Mouse (Mus musculus) MEL (cell line): Measurements from ENCODE around the gene Rps26. TPM values are rescaled to one million over a fixed set of nuclear protein-coding genes. Genes with fewer than 3 reads are reported as not detected.

ENCODE experiments used
- DNase-seq: peaks from one replicate; pipeline ENCODE4 v3.0.0; 2011; ENCODE audit warnings: low read depth, low spot score
- H3K27ac ChIP-seq: 2 replicates; pipeline ENCODE4 v1.5.1; 2012; ENCODE audit warnings: low read depth, mild to moderate bottlenecking, control low read depth, low read length, moderate library complexity; ENCODE audit not compliant: control insufficient read depth
- H3K27me3 ChIP-seq, 2 experiments: fragments of 150-350 bp in 1 of 2; sonication (generic) in 1 of 2; 2 replicates each; pipeline ENCODE4 v1.6.1; 2012; ENCODE audit warnings: low read length in 2 of 2, mild to moderate bottlenecking in 2 of 2, improper control_type of control experiment in 1 of 2, moderate library complexity in 1 of 2; ENCODE audit not compliant: insufficient read depth in 2 of 2, control insufficient read depth in 1 of 2
- H3K36me3 ChIP-seq, 2 experiments: 2 replicates each; pipeline ENCODE4 v1.6.1; 2012 to 2014; ENCODE audit warnings: low read length in 2 of 2, improper control_type of control experiment in 1 of 2, inconsistent platforms in 1 of 2, mild to moderate bottlenecking in 1 of 2; ENCODE audit not compliant: insufficient read depth in 2 of 2, control insufficient read depth in 1 of 2
- H3K4me1 ChIP-seq, 2 experiments: fragments of 150-350 bp in 1 of 2; sonication (generic) in 1 of 2; 2 replicates each; pipeline ENCODE4 v1.6.1; 2012; ENCODE audit warnings: low read length in 2 of 2, improper control_type of control experiment in 1 of 2, mild to moderate bottlenecking in 1 of 2; ENCODE audit not compliant: insufficient read depth in 2 of 2, control insufficient read depth in 1 of 2
- H3K4me3 ChIP-seq, 2 experiments: fragments of 150-350 bp in 1 of 2; sonication (generic) in 1 of 2; 2 replicates each; pipeline ENCODE4 v1.5.1; 2012; ENCODE audit warnings: low read depth in 2 of 2, low read length in 2 of 2, mild to moderate bottlenecking in 2 of 2, moderate library complexity in 2 of 2, control low read depth in 1 of 2, improper control_type of control experiment in 1 of 2; ENCODE audit not compliant: control insufficient read depth in 1 of 2, insufficient read depth in 1 of 2
- H3K79me2 ChIP-seq: 2 replicates; pipeline ENCODE4 v1.6.1; 2012; ENCODE audit warnings: mild to moderate bottlenecking, low read length, moderate library complexity; ENCODE audit not compliant: control insufficient read depth, poor library complexity, insufficient read depth
- H3K9ac ChIP-seq: 2 replicates; pipeline ENCODE4 v1.6.1; 2012; ENCODE audit warnings: low read depth, mild to moderate bottlenecking, control low read depth, low read length, moderate library complexity; ENCODE audit not compliant: control insufficient read depth, poor library complexity, severe bottlenecking
- H3K9me3 ChIP-seq: fragments of 150-350 bp; sonication (generic); replicated peaks from 2 replicates; pipeline ENCODE4 v1.6.1; 2012; ENCODE audit warnings: mild to moderate bottlenecking, low read length, improper control_type of control experiment, moderate library complexity; ENCODE audit not compliant: insufficient read depth
- ELF1 ChIP-seq: IDR thresholded peaks from 2 replicates; pipeline ENCODE4 v1.6.1; 2014; ENCODE audit warnings: low read depth, mild to moderate bottlenecking, inconsistent platforms, low read length, improper control_type of control experiment, moderate library complexity
- ETS1 ChIP-seq: IDR thresholded peaks from 2 replicates; pipeline ENCODE4 v1.6.1; 2012; ENCODE audit warnings: low read depth, mild to moderate bottlenecking, inconsistent platforms, low read length, improper control_type of control experiment, moderate library complexity
- GABPA ChIP-seq: IDR thresholded peaks from 2 replicates; pipeline ENCODE4 v1.6.1; 2012; ENCODE audit warnings: low read depth, mild to moderate bottlenecking, inconsistent platforms, low read length, improper control_type of control experiment, moderate library complexity
- GATA1 ChIP-seq: IDR thresholded peaks from 2 replicates; pipeline ENCODE4 v1.6.1; 2011; ENCODE audit warnings: low read depth, low read length, improper control_type of control experiment
- HCFC1 ChIP-seq: IDR thresholded peaks from 2 replicates; pipeline ENCODE4 v1.6.1; 2012; ENCODE audit warnings: low read depth, mild to moderate bottlenecking, inconsistent platforms, low read length, improper control_type of control experiment, moderate library complexity
- JUND ChIP-seq: IDR thresholded peaks from 2 replicates; pipeline ENCODE4 v1.6.1; 2011; ENCODE audit warnings: low read depth, mild to moderate bottlenecking, improper control_type of control experiment, low read length
- MAX ChIP-seq: IDR thresholded peaks from 2 replicates; pipeline ENCODE4 v1.6.1; 2011; ENCODE audit warnings: low read length, improper control_type of control experiment
- MAZ ChIP-seq: IDR thresholded peaks from 2 replicates; pipeline ENCODE4 v1.6.1; 2012; ENCODE audit warnings: low read depth, mild to moderate bottlenecking, inconsistent platforms, low read length, improper control_type of control experiment
- MEF2A ChIP-seq: IDR thresholded peaks from 2 replicates; pipeline ENCODE4 v1.6.1; 2014; ENCODE audit warnings: low read depth, mild to moderate bottlenecking, inconsistent platforms, low read length, improper control_type of control experiment; ENCODE audit not compliant: poor library complexity, insufficient replicate concordance, severe bottlenecking; ENCODE audit errors: extremely low read depth
- MXI1 ChIP-seq: IDR thresholded peaks from 2 replicates; pipeline ENCODE4 v1.6.1; 2011; ENCODE audit warnings: mild to moderate bottlenecking, low read depth, low read length, improper control_type of control experiment
- MYB ChIP-seq: IDR thresholded peaks from 2 replicates; pipeline ENCODE4 v1.6.1; 2011; ENCODE audit warnings: mild to moderate bottlenecking, low read depth, low read length, improper control_type of control experiment
- MYC ChIP-seq: IDR thresholded peaks from 2 replicates; pipeline ENCODE4 v1.6.1; 2011; ENCODE audit warnings: low read depth, mild to moderate bottlenecking, low read length, improper control_type of control experiment, moderate library complexity
- POLR2A ChIP-seq, 2 experiments: IDR thresholded peaks; 2 replicates each; pipeline ENCODE4 v1.6.1; 2011 to 2012; ENCODE audit warnings: low read length in 2 of 2, mild to moderate bottlenecking in 2 of 2, control low read depth in 1 of 2, improper control_type of control experiment in 1 of 2, low read depth in 1 of 2, moderate library complexity in 1 of 2; ENCODE audit not compliant: control insufficient read depth in 1 of 2, insufficient read depth in 1 of 2, poor library complexity in 1 of 2
- RAD21 ChIP-seq: IDR thresholded peaks from 2 replicates; pipeline ENCODE4 v1.6.1; 2011; ENCODE audit warnings: mild to moderate bottlenecking, low read depth, low read length, improper control_type of control experiment
- SIN3A ChIP-seq: IDR thresholded peaks from 2 replicates; pipeline ENCODE4 v1.6.1; 2012; ENCODE audit warnings: low read length, improper control_type of control experiment, inconsistent platforms
- SMC3 ChIP-seq: IDR thresholded peaks from 2 replicates; pipeline ENCODE4 v1.6.1; 2011; ENCODE audit warnings: low read depth, low read length, improper control_type of control experiment
- TBP ChIP-seq: IDR thresholded peaks from 2 replicates; pipeline ENCODE4 v1.8.0; 2011; ENCODE audit warnings: low read depth, low read length, improper control_type of control experiment
- TCF12 ChIP-seq: IDR thresholded peaks from 2 replicates; pipeline ENCODE4 v1.6.1; 2014; ENCODE audit warnings: low read depth, mild to moderate bottlenecking, inconsistent platforms, low read length, improper control_type of control experiment, moderate library complexity
- UBTF ChIP-seq: IDR thresholded peaks from 2 replicates; pipeline ENCODE4 v1.6.1; 2012; ENCODE audit warnings: low read depth, mild to moderate bottlenecking, inconsistent platforms, low read length, improper control_type of control experiment, moderate library complexity, borderline replicate concordance; ENCODE audit not compliant: insufficient read depth
- ZC3H11A ChIP-seq: IDR thresholded peaks from 2 replicates; pipeline ENCODE4 v1.6.1; 2012; ENCODE audit warnings: low read depth, mild to moderate bottlenecking, inconsistent platforms, low read length, improper control_type of control experiment
- ZNF384 ChIP-seq: IDR thresholded peaks from 2 replicates; pipeline ENCODE4 v1.6.1; 2012; ENCODE audit warnings: low read depth, mild to moderate bottlenecking, inconsistent platforms, low read length, improper control_type of control experiment
- polyA plus RNA-seq, 2 experiments: library from polyadenylated mRNA; stranded (reverse) in 1 of 2; unstranded in 1 of 2; fragments of >175 nt in 1 of 2; fragments of >200 nt in 1 of 2; gene quantifications; 2 replicates each; pipeline versions ENCODE4 v1.2.1 to v1.2.4; 2012; ENCODE audit warnings: low replicate concordance in 2 of 2, low read depth in 1 of 2; ENCODE audit not compliant: insufficient read length in 2 of 2, insufficient read depth in 1 of 2, missing spikeins in 1 of 2
- total RNA-seq: library from RNA; depleted of rRNA; stranded (reverse); fragments of 300-350 nt; gene quantifications from 2 replicates; pipeline ENCODE4 v1.2.3, GENCODE M21; 2012

Rps26 gene
- total and polyA plus RNA-seq, 3 experiments: 2,523 to 2,530 TPM; not detected in 1

DNA sequence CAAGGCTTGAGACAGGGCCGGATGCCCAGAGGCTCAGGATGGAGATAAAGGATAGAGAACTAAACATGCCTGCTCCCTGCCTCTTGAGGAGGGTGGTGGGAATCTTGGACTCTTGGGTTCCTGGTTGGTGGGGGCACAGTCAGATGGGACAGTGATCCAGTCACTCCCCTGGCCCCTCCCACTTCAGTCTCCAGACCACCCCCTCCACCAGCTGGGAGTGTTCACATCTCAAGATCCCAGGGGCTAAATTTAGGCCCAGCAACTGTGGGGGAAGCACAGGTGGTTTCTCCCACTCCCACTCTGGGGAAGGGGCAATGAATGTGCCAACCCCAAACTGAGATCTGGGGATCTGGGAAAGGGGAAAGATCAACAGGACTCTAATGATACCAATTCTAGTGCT is 38.4 kb downstream of the Rps26 start:
- Histone ChIP-seq H3K27ac (no peak overlapping the region), H3K36me3 (peaks cover 0 to 18% of the 10 kb centered on the region in 2 experiments; a peak in 2 of 4 replicates), H3K4me1 (peaks cover 12 to 23% of the 10 kb centered on the region in 2 experiments), H3K79me2 (no peaks in the 10 kb centered on the region), H3K4me3 (no peak overlapping the region), H3K9ac (no peak overlapping the region), H3K27me3 (peaks cover 2 to 6% of the 10 kb centered on the region in 2 experiments), H3K9me3 (no peaks in the 10 kb centered on the region)
- TF ChIP-seq MYB: no peak
- no peak for TF ChIP-seq TBP
- no peak for TF ChIP-seq ETS1
- no peak for TF ChIP-seq UBTF
- no peak for TF ChIP-seq ZC3H11A
- no peak for TF ChIP-seq SMC3
- no peak for TF ChIP-seq MXI1
- no peak for TF ChIP-seq SIN3A
- DNase-seq: no peak

DNA sequence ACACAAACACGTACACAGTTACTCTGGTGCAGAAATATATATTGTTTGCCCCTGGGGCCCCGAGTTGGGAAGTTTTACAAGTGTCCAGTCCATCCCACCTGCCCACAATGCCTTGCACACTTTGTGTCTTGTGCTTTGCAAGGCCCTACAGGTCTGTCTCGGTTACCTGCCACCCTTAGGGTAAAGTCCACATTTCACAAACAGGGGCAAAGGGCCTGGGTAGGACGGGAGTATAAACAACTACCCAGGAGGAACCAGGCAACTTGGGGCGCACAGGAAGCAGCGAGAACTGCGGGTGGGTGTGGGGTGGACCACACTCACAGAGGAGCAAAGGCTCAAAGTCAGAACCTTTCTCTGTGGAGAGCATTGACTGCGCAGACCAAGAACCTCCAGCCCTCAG is 38.9 kb downstream of the Rps26 start:
- Histone ChIP-seq H3K9ac (no peak overlapping the region), H3K4me3 (no peak overlapping the region), H3K9me3 (no peaks in the 10 kb centered on the region), H3K36me3 (peaks cover 0 to 18% of the 10 kb centered on the region in 2 experiments; a peak in 2 of 4 replicates), H3K27me3 (peaks cover 2 to 6% of the 10 kb centered on the region in 2 experiments), H3K4me1 (peaks cover 12 to 23% of the 10 kb centered on the region in 2 experiments), H3K79me2 (no peaks in the 10 kb centered on the region), H3K27ac (no peak overlapping the region)
- no peak for DNase-seq
- no peak for TF ChIP-seq JUND
- TF ChIP-seq TCF12: no peak
- no peak for TF ChIP-seq MAX

DNA sequence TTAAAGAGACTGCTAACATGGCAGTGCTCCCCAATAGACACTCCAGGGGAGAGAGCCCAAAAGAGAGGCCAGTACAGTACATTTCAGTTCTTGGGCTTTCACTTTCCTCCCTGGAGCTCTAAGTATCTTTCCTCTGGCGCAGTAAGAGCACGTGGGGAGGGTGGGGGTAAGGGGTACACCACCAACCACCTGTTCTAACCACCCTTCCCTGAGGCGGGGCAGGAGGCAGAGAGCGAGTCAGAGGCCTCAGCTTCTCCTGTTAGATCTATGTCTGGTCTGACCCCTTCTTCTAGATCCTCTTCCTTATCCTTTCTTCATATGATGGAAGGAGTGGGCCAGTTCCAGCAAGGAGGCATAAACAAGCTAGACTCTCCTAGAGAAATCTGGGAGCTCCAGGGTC is 39.4 kb downstream of the Rps26 start:
- no peak for DNase-seq
- Histone ChIP-seq H3K27ac (no peak overlapping the region), H3K27me3 (peaks cover 2 to 6% of the 10 kb centered on the region in 2 experiments), H3K79me2 (no peaks in the 10 kb centered on the region), H3K4me3 (no peak overlapping the region), H3K36me3 (peaks cover 0 to 16% of the 10 kb centered on the region in 2 experiments; a peak in 2 of 4 replicates), H3K4me1 (peaks cover 8 to 17% of the 10 kb centered on the region in 2 experiments), H3K9ac (no peak overlapping the region), H3K9me3 (no peaks in the 10 kb centered on the region)
- no peak for TF ChIP-seq RAD21
- no peak for TF ChIP-seq MYC
- TF ChIP-seq MEF2A: no peak
- no peak for TF ChIP-seq SIN3A
- TF ChIP-seq GABPA: no peak
- TF ChIP-seq ZNF384: no peak
- TF ChIP-seq HCFC1: no peak
- TF ChIP-seq ELF1: no peak
- TF ChIP-seq POLR2A (IDR thresholded peaks at IDR 0.05; ENCODE audit: control insufficient read depth in 1 of 2, insufficient read depth in 1 of 2, low read depth in 1 of 2, low read length in 2 of 2, poor library complexity in 1 of 2): no peak
- no peak for TF ChIP-seq MAZ
- no peak for TF ChIP-seq TCF12
- no peak for TF ChIP-seq GATA1
